Mouse (Mus musculus) gastrocnemius, postnatal 4 days (tissue): Measurements from ENCODE around the gene Bmper. TPM values are rescaled to one million over a fixed set of nuclear protein-coding genes. Genes with fewer than 3 reads are reported as not detected.
A peak's percentile ranks its signal among the peaks of the same experiment; 100 is the strongest.

Source experiments
- DNase-seq, 2 experiments: peaks; one replicate each; pipeline ENCODE4 v3.0.0; 2021 to 2022; ENCODE audit warnings: low spot score in 2 of 2, mixed read lengths in 2 of 2
- total RNA-seq, 2 experiments: library from RNA; stranded (reverse); gene quantifications; 2 replicates each; pipeline ENCODE4 v1.2.3; 2021

The Bmper gene
- total RNA-seq, 2 experiments from 2014 or later = 12.3 to 12.9 TPM

DNA sequence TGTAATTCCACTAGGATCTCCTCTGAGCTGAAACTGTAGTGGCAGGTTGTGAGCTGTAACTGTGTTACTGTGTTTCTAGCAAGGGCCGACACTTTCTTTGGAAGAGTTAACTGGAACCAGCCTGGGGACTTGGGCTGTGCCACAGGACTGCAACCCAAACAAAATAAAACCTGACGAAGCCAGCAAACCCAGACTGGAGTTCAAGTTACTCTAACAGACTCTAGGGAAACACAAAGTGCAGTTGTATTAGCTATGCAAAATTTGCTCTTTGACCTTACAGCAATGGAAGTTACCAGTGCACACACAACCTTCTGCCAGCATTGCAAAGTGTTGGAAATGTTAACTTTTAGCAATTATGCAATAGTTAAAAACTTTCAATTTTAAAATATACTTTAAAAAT, 140.3 kb downstream of the Bmper start:
- DNase-seq = no peak

DNA sequence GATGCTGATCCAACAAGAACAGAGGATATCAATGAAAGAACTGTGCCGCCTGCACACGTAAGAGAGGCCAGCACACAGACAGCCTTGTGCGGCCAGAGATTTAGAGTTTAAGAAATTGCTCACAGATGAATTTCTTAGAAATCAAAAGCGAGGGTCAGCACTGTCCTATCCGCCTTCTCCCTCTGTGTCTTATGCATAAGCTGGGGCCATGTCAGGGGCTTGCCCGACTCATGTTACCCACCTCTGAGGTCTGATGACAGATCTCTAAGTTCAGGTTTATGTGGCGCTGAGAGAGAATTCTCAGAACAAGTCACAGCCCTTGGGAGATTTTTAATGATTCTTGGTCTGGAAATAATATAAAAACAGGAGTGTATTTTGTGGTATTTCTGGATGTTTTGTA, 140.7 kb downstream of the Bmper start:
- no peak for DNase-seq

DNA sequence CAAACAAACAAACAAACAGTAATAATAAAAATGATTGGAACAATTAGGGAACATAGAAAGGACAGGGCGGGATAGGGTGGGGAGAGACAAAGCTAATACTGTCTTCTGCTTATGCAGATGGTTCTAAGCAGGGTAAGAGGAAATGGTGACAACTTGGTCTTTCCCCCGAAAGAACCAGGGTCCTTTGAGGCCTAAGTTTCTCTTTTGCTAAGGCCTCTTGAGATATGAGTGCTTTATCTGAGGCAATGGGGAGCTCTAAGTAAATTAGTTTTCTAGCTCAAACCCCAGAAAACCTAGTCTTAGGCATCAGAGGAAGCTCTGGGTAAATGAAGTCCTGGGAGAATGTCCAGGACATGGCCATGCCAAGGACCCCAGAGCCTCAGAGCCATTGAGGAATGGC, 141.2 kb downstream of the Bmper start:
- no peak for DNase-seq

DNA sequence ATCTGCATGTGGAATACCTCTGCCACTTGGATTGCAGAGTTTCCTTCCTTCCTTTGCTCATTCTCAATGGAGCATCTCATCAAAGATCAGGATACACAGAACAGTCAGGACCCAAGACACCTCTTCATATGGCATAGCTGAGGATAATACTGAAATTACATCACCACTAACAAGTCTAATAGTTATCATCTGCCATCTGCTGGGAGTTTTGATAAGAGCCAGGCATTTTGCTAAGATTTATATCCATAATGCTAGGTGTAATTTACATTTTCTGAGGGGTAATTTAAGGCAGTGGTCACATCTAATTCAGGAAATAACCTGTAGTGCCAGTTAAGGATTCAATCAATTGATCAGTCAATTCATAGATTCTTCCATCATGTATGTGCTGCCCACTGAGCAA, 145.2 kb downstream of the Bmper start:
- no peak for DNase-seq

DNA sequence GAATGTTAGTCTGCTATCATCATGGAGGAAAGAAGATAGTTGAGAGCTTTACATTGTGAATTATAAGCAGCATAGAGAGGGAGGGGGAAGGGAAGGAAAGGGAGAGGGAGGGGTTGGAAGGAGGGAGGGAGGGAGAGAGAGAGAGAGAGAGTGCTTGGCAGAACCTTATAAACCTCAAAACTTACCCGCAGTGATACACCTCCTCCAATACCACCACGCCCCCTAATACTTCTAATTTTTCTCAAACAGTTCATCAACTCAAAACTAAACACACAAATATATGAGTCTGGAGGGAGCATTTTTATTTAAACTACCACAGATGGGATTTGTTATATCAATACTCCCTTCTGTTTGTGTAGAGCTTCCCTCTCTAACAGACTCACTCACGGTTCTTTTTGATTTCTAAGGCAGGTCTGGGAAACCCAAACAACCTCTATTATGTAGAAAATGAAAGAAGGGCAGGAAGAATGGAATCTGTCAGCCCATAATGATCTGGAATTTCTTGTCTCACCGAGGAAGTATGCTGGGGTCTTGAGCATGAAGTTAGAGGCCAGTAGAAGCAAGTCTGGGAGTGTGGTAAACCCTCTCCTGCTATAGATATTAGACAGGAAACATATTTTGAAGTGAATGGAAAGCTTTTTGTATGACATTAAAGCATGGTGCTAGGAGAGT, 152.0 kb downstream of the Bmper start:
- no peak for DNase-seq

DNA sequence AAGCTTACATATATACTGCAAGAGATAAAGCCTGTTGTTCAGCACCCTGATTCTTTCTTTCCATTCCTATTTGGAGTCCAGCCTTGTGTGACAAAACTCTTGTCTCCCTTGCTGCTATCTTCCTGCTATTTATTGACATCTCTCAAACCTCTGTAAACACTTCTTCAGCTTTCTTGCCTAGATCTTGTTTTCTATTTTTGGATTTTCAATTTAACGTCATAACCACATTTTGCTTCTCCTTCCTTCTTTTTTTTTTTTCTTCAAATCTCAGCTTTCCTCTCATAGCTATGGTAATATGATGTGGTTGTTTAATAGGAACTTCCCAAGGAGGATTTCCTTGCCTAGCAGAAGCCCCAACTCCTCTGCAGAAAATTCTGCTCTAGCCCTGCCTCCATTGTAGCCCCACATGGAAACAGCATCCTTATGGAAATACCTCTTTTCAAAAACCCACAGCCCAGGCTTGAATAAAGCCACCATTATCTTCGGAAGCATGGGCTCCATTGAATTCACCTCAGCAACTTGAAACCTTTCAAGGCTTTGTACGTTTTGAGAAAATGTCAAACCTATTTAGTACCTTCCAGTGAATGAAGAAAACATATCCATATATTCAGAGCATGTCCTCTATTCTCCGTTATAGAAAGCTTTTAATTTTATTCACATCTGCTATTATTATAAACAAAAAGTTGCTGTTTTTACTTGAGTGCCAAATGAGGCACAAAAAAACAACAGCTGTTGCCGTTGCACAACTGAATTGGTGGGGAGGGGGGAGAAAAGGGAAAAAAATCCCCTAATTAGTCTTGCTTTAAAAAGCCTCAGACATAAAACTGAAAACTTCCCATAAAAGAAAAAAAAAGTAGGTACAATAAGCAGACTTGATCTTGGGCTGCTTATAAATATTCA, 155.2 kb downstream of the Bmper start:
- DNase-seq = no peak

DNA sequence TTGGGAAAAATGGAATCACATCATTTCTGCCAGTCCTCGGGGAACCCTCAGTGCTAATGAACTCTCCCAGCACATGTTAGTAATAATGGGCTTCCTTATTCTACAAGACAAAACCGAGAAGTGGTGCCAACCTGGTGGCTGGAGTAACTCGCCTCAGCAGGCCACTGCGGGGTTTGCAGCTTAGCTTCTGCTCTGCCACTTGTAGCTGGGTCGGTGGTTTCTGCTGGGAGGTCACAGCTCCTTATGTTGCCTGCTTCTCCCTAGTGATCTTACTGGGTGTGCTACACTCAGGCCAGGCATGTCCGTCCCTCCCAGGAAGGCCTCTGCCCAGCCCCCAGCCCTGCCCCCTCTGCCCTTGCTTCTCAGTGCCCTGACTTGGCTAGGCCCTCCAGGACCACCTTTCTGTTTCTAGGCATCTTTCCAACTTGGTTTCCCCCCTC, 155.9 kb downstream of the Bmper start:
- peak in 1 of 2 experiments; percentile 26 for DNase-seq

DNA sequence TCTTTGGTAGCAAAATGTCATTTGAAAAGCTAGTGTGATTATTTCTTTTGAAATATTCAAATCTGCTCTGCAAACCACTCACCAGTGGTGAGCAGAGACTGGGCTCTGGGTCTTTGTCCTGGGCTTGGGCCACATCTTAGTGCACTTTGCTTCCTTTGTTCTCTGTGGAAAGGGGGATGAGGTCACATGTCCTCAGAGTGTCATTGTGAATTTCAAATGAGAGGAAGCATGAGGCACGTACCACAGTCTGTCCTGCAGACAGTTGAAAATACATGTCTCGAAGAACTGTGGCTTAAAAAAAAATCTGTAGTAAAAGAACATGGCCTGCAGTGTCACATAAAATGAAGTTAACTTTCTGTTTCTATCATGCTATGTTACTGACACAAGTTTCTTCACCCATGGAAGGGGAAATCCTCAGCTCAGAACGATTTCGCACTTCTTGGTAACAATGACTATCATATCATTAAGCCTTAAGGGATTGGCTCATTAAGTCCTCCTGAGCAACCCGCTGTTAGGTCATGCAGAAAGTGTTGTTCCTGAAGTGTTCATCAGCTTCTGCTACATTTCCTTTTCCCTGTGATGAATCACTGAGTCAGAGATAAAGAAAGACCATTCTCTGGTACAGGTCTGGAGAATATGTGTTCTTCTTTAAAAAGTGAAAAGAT, 157.4 kb downstream of the Bmper start:
- no peak for DNase-seq

DNA sequence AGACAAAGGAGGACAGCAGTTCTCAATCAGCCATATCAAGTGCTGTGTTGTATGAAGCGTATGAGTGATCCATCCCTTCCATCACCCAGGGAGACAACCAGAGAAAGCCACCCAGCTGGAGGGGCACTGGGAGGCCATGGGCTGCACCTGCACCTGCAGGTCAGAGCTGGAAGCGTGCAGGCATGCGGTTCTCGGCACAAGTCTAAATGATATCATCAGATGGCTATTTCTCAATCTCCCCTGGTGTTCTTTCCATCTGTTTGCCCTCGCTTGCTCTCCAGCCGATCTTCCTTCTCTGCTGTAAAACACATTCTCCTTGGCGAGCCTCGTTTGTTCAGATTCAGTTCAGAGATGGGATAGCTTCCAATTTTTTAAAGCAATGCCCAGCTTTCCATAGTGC, 160.4 kb downstream of the Bmper start:
- no peak for DNase-seq

DNA sequence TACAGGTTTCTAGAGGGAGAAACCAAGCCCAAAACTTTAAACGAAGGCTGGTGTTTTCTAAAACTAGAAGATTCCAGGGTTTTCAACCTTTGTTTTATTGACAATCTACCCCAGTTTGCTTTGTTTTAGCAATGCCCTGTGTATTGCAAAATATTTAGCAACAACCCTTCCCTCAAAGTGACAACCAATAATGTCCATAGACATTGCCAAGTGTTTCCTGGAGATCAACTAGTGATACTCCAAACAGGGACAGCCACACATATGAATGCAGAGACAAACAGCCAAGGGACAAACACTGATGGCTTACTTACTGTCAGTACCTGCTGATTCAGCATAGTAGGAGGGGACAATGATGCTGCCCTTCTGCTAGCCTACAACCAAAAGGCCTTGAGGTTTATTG, 161.0 kb downstream of the Bmper start:
- DNase-seq = no peak

DNA sequence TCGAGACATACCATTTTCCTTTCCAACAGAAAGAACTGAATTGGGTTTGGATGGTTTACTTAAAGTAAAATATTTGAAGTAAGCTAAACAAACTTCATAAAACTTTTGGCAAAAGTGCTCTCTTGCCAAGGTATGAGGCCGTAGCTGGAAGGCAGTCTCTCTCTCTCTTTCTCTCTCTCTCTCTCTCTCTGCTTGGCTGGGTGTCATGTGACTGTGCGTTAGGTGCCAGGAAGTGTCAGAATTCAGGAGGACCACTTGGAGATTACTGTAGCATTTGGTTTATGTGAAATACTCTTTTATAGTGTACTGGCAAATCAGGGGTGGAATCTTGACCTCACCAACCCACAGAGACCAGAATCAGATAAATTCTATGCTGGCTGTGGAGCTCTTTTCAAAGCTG, 162.0 kb downstream of the Bmper start:
- no peak for DNase-seq

DNA sequence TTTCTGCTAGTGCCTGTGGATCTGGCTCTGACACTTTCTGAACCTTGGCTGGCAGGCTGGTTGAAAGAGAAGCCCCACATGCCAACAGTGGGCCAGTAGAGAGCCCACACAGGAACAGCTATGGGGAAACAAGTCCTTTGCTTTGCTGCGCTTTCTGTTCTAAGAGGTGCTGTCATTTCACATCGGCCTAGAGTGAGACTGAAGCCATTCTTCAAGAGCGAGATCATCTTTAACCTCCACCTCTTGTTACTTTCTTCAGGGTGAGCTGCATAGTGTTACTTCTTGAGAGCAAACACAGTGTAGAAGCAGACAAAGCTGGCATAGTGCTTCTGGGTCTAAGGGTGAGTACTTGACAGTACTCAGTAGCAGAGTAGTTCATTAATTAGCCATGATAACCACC, 163.3 kb downstream of the Bmper start:
- DNase-seq = no peak

DNA sequence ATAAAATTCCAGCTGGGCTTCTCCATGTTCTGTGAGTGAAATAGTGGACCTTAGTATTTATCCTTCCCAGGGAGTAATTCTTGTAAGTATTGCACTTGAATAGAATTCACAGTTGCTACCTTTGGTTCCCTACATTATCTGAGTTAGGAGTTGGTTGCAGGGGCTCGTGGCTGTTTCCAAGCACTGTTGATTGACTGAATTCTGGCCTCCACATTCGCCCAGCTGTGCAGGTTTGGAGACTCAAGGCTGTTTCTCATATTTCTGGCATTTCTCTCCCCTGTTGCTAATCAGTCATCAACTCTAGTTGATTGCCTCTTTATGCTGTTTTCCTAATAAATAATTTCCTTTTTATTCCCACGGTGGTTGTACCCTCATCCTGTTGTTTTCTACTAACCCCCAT, 167.2 kb downstream of the Bmper start:
- no peak for DNase-seq

DNA sequence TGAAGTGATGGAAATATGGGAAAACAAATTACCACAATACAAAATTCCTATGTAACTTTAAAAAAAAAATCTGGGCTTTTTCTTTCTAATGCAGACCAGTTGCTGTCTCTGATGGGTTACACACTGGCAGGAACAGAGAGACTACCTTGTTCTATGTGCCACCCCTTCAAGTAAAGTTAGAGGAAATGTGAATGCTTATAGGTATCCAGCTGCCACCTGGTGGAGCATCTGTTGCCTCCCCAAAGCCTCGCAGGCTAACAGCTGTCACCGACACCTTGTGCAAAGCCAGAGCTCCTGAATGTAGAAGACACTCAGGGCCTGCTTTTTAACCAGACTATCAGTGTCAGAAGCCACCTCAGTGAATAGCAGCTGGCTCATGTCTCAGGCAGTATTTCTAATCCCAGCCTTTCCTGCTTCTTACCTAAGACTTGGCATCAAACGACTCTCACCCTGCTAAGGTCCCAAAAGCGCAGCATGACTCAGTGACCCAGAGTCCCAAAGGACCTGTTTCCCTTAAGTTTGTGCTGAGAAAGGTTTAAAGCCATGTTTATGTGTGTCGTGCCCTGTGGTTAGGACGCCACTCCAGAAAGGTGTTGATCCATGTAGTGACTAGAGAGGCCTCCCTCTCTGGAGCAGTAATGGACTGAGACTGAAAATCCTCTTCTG, 171.9 kb downstream of the Bmper start:
- no peak for DNase-seq

DNA sequence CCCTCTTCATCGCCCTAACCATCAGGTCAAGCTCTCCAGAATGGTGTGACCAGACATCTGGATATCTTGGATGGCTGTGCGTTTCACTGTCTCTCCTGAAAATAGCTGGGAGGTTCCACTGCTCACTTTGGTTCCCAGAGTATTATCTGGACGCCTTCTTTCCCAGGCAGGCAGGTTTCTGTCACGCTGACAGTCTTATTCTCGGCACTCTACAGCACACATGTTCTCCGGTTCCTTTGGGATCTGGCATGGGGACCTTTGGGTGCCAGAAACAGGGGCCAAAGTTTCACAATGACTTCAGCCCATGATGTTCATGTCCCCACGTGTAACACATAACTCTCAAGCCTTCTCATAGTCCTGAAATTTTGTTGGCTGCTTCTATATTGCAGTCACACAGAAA, 173.3 kb downstream of the Bmper start:
- DNase-seq = no peak

DNA sequence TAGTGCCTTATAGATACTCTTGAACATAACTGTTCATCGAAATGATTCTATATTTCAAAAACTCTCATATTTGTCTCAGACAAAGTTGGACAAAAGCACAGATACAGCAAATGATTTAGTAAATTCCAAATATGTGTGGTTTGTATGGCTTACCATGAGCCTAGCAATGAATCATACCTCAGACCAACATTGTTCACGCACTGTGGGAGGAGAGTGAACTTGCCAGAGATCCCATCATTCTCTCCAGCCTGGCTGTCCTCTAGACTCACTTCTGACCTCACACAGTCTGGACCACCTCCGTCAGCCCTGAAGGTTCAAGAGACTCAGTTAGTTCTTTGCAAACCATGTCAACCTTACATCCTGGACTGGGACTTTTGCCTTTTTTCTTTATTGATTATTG, 175.0 kb downstream of the Bmper start:
- no peak for DNase-seq

DNA sequence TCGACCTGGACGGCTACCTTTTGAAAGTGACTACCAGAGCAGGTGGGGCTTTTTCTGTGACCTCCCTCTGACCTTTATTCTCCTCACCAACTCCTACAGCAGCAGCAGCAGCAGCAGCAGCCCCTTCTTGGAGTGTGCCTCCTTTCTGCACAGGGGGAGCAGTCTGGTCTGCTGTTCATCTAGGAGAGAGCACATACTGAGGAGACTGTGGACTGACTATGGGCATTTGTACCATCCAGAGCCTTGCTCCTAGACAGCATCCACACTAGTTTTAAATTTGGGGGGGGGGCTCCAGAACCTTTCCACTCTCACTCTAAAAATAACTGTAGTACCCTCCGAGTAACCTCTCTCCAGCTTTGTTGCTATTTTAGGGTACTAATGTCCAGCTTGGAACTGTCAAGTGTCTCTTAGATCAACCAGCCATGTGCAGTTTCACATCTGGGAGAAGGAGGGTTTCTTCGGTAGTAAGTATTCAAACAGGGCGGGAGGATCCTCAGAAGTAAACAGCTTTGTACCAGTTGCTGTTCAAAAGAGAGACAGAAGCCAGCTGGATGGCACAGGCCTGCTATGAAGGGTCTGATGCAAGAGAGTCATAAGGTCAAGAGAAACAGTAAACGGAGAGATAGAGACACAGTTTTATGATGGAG, 176.9 kb downstream of the Bmper start:
- no peak for DNase-seq

DNA sequence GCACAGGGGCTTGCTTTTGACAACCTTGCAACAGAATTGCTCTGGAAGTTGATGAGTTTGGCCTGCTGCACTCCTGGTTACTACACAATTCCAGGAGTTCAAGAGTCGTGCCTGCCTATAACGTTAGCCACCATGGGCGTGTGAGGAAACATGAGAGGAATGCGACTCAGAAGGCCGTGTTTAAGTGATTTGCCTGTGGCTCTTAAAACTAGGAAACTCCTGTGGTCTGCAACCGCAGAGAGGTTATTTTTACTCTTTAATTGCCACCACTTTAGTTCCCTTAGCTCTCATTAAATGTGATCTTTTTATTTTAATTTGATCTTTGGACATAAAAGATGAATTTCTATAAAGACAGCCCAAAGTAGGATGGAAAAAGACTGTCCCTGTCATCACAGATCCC, 184.5 kb downstream of the Bmper start:
- no peak for DNase-seq

DNA sequence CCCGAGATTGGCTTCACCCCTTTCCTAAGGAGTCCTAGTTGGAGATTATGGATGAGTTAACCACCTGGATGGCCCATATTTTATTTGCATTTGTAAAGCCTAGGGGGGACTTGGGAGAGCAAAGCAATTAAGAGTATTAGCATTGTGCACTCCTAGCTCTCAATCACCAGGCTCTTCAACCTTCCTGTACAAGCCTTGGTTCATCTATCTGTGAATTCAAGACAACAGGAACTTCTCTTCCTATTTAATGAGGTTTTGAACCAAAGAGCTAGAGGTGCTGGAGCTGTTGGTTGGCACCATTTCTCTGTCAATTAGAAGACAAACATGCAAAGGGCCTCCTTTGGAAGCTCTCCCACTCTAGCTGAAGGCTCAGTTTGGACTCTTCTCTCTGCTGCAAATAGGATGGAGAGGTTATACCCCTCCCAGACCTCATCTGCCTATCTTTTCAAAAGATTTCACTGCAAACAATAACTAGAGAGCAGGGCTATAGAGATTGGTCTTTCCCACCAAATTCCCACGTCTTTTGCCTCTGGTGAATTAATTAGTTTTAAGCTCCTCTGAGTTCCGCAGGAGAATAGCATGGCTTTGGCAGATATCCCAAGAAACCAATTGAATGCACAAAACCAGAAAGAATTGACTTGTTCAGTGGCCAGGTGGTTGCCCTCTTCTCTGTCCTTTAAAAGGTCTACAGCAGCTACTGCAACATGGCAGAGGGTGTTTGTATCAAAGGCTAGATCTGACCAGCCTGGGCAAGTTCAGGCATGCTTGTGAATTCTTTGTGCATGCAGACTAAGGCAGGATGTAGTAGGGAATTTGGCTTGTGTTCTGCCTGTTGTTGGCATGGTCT, 185.3 kb downstream of the Bmper start:
- no peak for DNase-seq

DNA sequence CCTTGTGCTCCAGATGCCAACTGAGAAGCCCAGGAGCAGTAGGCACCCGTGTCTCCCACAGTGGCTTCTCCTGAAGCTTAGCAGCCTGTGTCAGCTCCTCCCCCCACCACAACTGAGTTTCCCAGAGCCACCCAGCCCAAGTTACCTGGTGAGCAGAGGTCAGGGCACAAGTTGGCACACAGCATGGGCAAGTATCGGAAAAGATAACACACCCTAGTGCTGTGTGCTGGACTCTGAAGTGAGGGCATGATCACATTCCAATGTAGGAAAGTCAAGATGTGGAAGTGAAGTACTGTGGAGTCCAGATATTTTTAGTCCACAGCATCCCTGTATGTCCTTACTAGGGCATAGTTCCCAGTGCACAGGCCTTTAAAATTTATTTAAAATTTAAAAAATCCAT, 187.7 kb downstream of the Bmper start:
- no peak for DNase-seq
